Mouse (Mus musculus) left cerebral cortex, adult 11 months (tissue): Measurements from ENCODE around the gene Capza2.

Experiments
- DNase-seq: peaks from one replicate; pipeline ENCODE4 v3.0.0; 2022; ENCODE audit warnings: low spot score

The Capza2 gene

DNA sequence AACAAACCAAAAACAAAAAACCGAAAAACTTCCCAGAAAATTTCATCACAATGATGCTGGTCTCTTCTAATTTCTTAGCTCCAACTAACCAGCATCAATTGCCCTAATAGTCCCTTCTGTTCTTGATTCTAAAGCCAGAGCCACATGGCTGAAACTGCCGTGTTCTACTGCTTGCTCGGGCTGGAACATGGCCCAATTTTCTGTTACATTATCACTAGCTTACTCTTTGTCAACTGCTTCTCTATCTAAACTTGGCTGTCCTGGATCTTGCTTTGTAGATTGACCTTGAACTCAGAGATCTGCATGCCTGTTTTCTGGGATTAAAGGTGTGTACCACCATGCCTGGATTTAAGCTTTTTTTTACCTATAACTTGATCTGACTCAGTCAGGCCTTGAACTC is 69.9 kb downstream of the Capza2 start:
- DNase-seq = no peak
